Comparison of ENCODE assay signal across 8 mouse cellular contexts in the genomic region with DNA sequence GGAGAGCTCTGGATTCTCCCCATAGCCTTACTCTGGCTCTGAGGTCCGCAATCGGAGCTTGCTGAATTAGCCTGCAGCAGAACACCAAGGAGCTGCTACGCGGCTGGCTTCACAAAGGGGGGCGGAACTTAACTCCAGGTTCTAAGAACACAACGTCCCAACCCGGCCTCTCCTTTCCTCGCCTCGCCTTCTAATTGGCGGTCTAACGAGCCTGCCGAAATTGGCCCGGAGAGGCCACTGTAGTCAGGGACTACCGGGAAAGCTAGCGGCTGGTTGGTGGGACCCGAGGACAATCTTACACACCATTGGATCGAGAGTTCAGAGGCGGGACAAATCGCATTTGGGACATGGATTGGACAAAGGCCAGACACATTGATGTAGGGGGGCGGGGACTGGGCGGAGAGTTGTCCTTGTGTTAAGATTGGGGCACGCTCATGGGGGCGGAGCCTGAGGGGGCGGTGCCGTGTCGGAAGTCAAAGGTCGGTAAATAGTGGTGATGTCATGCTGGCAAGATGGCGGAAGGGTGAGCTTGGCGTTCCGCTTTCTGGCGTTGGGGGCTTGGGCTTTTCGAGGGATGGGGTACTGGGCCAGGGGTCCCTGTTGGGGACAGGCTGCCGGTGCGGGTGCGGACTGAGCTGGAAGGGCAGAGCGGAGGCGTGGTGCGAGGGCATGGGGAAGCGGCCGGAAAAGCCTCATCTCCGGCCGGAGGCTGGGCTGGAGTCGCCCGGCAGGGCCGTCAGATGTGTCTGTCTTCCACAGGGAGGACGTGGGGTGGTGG. TPM values are rescaled to one million over a fixed set of nuclear protein-coding genes. Genes with fewer than 3 reads are reported as not detected.
A peak's percentile ranks its signal among the peaks of the same experiment; 100 is the strongest.
DNase-seq lines count a peak whose midpoint lies in the region; ATAC-seq lines count a peak whose summit lies in the region.

Bsdc1 (plus strand) TSS at position 399 of the 778 bp plus-strand sequence.

- H3K27ac ChIP-seq in heart, embryonic 10.5 days: peak within 1 kb of the TSS; percentile 90
- H3K27ac ChIP-seq in kidney, embryonic 15.5 days: peak within 1 kb of the TSS; percentile 96

- peak within 1 kb of the TSS; percentile 75 for H3K4me2 ChIP-seq in kidney, embryonic 15.5 days

- peak; percentile 100 for DNase-seq in B cell, adult 2 months
- peak; percentile 100 for DNase-seq in brain, adult 2 months (ENCODE audit: low read depth, low spot score)
- peak; percentile 100 for DNase-seq in heart, embryonic 10.5 days (ENCODE audit: low spot score)
- DNase-seq in liver: peak; percentile 100
- DNase-seq in spleen, postnatal 4 days (ENCODE audit: low spot score in 2 of 2): peak; percentile 99 to 100

- peak; percentile 69 for ATAC-seq in erythroblast, adult 5-6 weeks (replicated peaks; ENCODE audit: low FRiP score, poor library complexity, severe bottlenecking)
- peak; percentile 98 for ATAC-seq in kidney, embryonic 15.5 days (replicated peaks; ENCODE audit: low FRiP score)
- ATAC-seq in monocyte, adult 5-6 weeks (replicated peaks; ENCODE audit: insufficient number of reproducible peaks, low FRiP score, low TSS enrichment, poor library complexity, severe bottlenecking): peak; percentile 98

- peak within 1 kb of the TSS; percentile 75 for H3K4me3 ChIP-seq in heart, embryonic 10.5 days
- H3K4me3 ChIP-seq in kidney, embryonic 15.5 days (replicated peaks): peak within 1 kb of the TSS; percentile 64

- no peaks in the 10 kb centered on the region for H3K27me3 ChIP-seq in heart, embryonic 10.5 days (ENCODE audit: insufficient read depth, poor library complexity, severe bottlenecking)
- no peaks in the 10 kb centered on the region for H3K27me3 ChIP-seq in kidney, embryonic 15.5 days

- H3K4me1 ChIP-seq in heart, embryonic 10.5 days: peaks cover 13% of the 10 kb centered on the region
- H3K4me1 ChIP-seq in kidney, embryonic 15.5 days: peaks cover 16% of the 10 kb centered on the region

- H3K9ac ChIP-seq in kidney, embryonic 15.5 days: peak within 1 kb of the TSS; percentile 74

- WGBS in heart, embryonic 10.5 days: under 1% methylated on average over 46 of the region's 46 CpGs
- WGBS in kidney, embryonic 15.5 days: under 1% methylated on average over 45 of the region's 46 CpGs

- peaks cover 24% of the 10 kb centered on the region for H3K36me3 ChIP-seq in heart, embryonic 10.5 days
- peaks cover 25% of the 10 kb centered on the region for H3K36me3 ChIP-seq in kidney, embryonic 15.5 days

- no peaks in the 10 kb centered on the region for H3K9me3 ChIP-seq in heart, embryonic 10.5 days
- H3K9me3 ChIP-seq in kidney, embryonic 15.5 days (replicated peaks): no peaks in the 10 kb centered on the region

RNA-seq across cellular contexts. Expression of gene Bsdc1, which starts in this region (rescaled TPM):
- 720 and 842 TPM in 2 replicates for total RNA-seq in erythroblast, adult 5-6 weeks (2015; ENCODE audit: low replicate concordance)
- total RNA-seq in erythroblast, adult 5-6 weeks (2017; ENCODE audit: low replicate concordance): 1,074 and 1,469 TPM in 2 replicates
- 22.4 and 22.9 TPM in 2 replicates for polyA plus RNA-seq in heart, embryonic 10.5 days (2016; fragmentation: Nextera tagmentation; extraction: Ambion mirVana)
- polyA plus RNA-seq in kidney, embryonic 15.5 days (2015; fragmentation: Nextera tagmentation; extraction: Ambion mirVana): 26.4 and 28.8 TPM in 2 replicates
- total RNA-seq in monocyte, adult 5-6 weeks (2017): 52.2 to 66.3 TPM (median 52.5 TPM) in 3 replicates

Comparison
In these comparisons a context has a peak if more than half of its experiments do, and no peak if none do; other contexts are left out.
1. Peak in every context shown above with its lines: DNase-seq, ATAC-seq, H3K4me3 ChIP-seq and H3K27ac ChIP-seq.
2. RNA of gene Bsdc1 (total RNA-seq): 720 to 1,469 TPM in erythroblast, adult 5-6 weeks; 52.2 to 66.3 TPM in monocyte, adult 5-6 weeks; every median in the first group is over 10 times any median in the second.